ENCODE assay signal across 21 mouse cellular contexts in the genomic region with DNA sequence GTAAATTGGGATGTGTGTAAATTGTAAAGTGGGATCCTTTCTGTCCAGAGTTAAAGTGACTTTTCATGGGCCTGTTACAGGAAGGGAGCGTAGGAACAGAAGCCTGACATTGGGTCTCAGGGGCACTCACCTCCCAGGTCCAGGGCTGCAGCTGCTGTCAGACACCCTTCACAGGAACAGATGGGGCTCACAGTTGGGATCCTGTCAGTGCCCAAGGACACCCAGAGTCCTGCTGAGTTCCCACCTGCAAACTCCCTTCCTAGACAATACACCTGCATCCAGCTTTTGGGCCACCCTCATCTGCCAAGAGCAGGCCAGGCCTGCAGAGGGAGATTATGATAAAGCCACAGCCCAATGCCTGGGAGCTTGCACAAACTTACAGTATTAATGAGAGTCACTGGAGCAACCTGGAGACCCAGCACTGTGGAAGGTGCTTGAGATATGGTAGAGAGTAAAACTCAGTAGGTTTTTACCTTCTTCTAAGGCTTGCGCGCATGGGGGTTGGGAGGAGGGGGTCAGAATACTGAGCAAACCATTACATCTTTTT. TPM values are rescaled to one million over a fixed set of nuclear protein-coding genes. Genes with fewer than 3 reads are reported as not detected.
DNase-seq lines count a peak whose midpoint lies in the region; ATAC-seq and TF ChIP-seq lines count a peak whose summit lies in the region.
"Had no signal": no experiment of that assay in that cellular context is flagged by ENCODE, and none has a peak within 500 bp of the region (broad histone marks: within the 10 kb centered on the region; RNA-seq: fewer than 3 reads in every experiment).

Gene Rec114, minus strand, starts transcription at position 263 of the 547 bp plus-strand sequence.

- H3K79me2 ChIP-seq in MEL (ENCODE audit: control insufficient read depth, insufficient read depth, low read length, poor library complexity): peaks cover 20% of the 10 kb centered on the region

- H3K9ac ChIP-seq in MEL (ENCODE audit: control insufficient read depth, low read depth, low read length, poor library complexity, severe bottlenecking): no peak within 1 kb of the TSS
- H3K9ac ChIP-seq in liver, embryonic 12.5 days: no peak within 1 kb of the TSS
- H3K9ac ChIP-seq in forebrain, postnatal 0 days: no peak within 1 kb of the TSS
- H3K9ac ChIP-seq: hindbrain, embryonic 15.5 days; limb, embryonic 12.5 days had no signal

- WGBS in heart, embryonic 10.5 days: 85% methylated on average over 3 of the region's 3 CpGs
- 81% methylated on average over 3 of the region's 3 CpGs for WGBS in liver, embryonic 12.5 days (ENCODE audit: insufficient replicate concordance)
- WGBS in forebrain, postnatal 0 days: 94% methylated on average over 3 of the region's 3 CpGs

- DNase-seq in heart, embryonic 10.5 days (ENCODE audit: low spot score): no peak
- no peak for DNase-seq in heart, adult 9 months (ENCODE audit: low spot score in 2 of 2)
- no peak for DNase-seq in MEL (ENCODE audit: low read depth, low spot score)
- DNase-seq in forebrain, postnatal 0 days: no peak
- DNase-seq in kidney, adult 8-10 months: no peak
- DNase-seq: adrenal gland, postnatal 36 days; cerebellum, adult 11 months; cerebellum, adult 9-11 months; gastrocnemius, postnatal 36 days; heart, postnatal 4 days; kidney, postnatal 25 days; lung, adult 2 months; lung, postnatal 14 days; midbrain, embryonic 14.5 days; right cerebral cortex, postnatal 14 days had no signal

- no peaks in the 10 kb centered on the region for H3K27me3 ChIP-seq in heart, embryonic 10.5 days (ENCODE audit: insufficient read depth, poor library complexity, severe bottlenecking)
- H3K27me3 ChIP-seq in MEL (ENCODE audit: control insufficient read depth in 1 of 2, insufficient read depth in 2 of 2, low read length in 2 of 2): no peaks in the 10 kb centered on the region
- no peaks in the 10 kb centered on the region for H3K27me3 ChIP-seq in liver, embryonic 12.5 days (replicated peaks)
- no peaks in the 10 kb centered on the region for H3K27me3 ChIP-seq in forebrain, postnatal 0 days (ENCODE audit: insufficient read depth, low read length)
- H3K27me3 ChIP-seq: hindbrain, embryonic 15.5 days; limb, embryonic 12.5 days had no signal

- H3K36me3 ChIP-seq in heart, embryonic 10.5 days: no peaks in the 10 kb centered on the region
- peaks cover 0 to 24% of the 10 kb centered on the region in 2 experiments; a peak in 2 of 4 replicates for H3K36me3 ChIP-seq in MEL (ENCODE audit: control insufficient read depth in 1 of 2, insufficient read depth in 2 of 2, low read length in 2 of 2)
- no peaks in the 10 kb centered on the region for H3K36me3 ChIP-seq in liver, embryonic 12.5 days
- no peaks in the 10 kb centered on the region for H3K36me3 ChIP-seq in forebrain, postnatal 0 days (ENCODE audit: insufficient read depth)
- H3K36me3 ChIP-seq: embryonic facial prominence, embryonic 10.5 days; hindbrain, embryonic 15.5 days; limb, embryonic 12.5 days had no signal

- no peak for TF ChIP-seq CTCF in MEL (IDR thresholded peaks at IDR 0.05 in 2 of 3, conservative IDR thresholded peaks at IDR 0.05 in 1 of 3; ENCODE audit: control insufficient read depth in 1 of 3, insufficient read depth in 1 of 3, low read depth in 2 of 3, low read length in 3 of 3, poor library complexity in 1 of 3, severe bottlenecking in 1 of 3)
- no peak for TF ChIP-seq CTCF in forebrain, postnatal 0 days (IDR thresholded peaks at IDR 0.05; ENCODE audit: low read depth)

- H3K4me3 ChIP-seq in heart, embryonic 10.5 days: no peak within 1 kb of the TSS
- no peak within 1 kb of the TSS for H3K4me3 ChIP-seq in MEL (ENCODE audit: control insufficient read depth in 1 of 2, insufficient read depth in 1 of 2, low read depth in 2 of 2, low read length in 2 of 2)
- no peak within 1 kb of the TSS for H3K4me3 ChIP-seq in liver, embryonic 12.5 days
- H3K4me3 ChIP-seq in forebrain, postnatal 0 days (ENCODE audit: low read depth, low read length): no peak within 1 kb of the TSS
- H3K4me3 ChIP-seq: embryonic facial prominence, embryonic 10.5 days; hindbrain, embryonic 15.5 days; layer of hippocampus, adult 2 months; limb, embryonic 12.5 days had no signal

- TF ChIP-seq EP300 in MEL (IDR thresholded peaks at IDR 0.05; ENCODE audit: low read depth in 1 of 2, low read length in 2 of 2): no peak

- peak; percentile 86 for ATAC-seq in liver, embryonic 12.5 days
- ATAC-seq in megakaryocyte progenitor cell, adult 5-6 weeks (replicated peaks; ENCODE audit: poor library complexity): peak; percentile 52
- ATAC-seq in forebrain, postnatal 0 days: no peak

- no peak within 1 kb of the TSS for H3K27ac ChIP-seq in heart, embryonic 10.5 days
- no peak within 1 kb of the TSS for H3K27ac ChIP-seq in MEL (ENCODE audit: control insufficient read depth, low read depth, low read length)
- H3K27ac ChIP-seq in liver, embryonic 12.5 days: peak within 1 kb of the TSS; percentile 20; the same call in 1 of the 2 replicates
- H3K27ac ChIP-seq in forebrain, postnatal 0 days (ENCODE audit: low read depth, low read length): no peak within 1 kb of the TSS
- H3K27ac ChIP-seq: embryonic facial prominence, embryonic 10.5 days; hindbrain, embryonic 15.5 days; layer of hippocampus, adult 2 months; limb, embryonic 12.5 days had no signal

- no peak for TF ChIP-seq RAD21 in MEL (IDR thresholded peaks at IDR 0.05; ENCODE audit: low read depth, low read length)

- no peaks in the 10 kb centered on the region for H3K9me3 ChIP-seq in heart, embryonic 10.5 days
- H3K9me3 ChIP-seq in MEL (replicated peaks; ENCODE audit: insufficient read depth, low read length): no peaks in the 10 kb centered on the region
- H3K9me3 ChIP-seq in liver, embryonic 12.5 days (replicated peaks): no peaks in the 10 kb centered on the region
- H3K9me3 ChIP-seq in forebrain, postnatal 0 days (ENCODE audit: low read length): no peaks in the 10 kb centered on the region
- H3K9me3 ChIP-seq: embryonic facial prominence, embryonic 10.5 days; hindbrain, embryonic 15.5 days; limb, embryonic 12.5 days had no signal

- TF ChIP-seq POLR2A in MEL (IDR thresholded peaks at IDR 0.05; ENCODE audit: control insufficient read depth in 1 of 2, insufficient read depth in 1 of 2, low read depth in 1 of 2, low read length in 2 of 2, poor library complexity in 1 of 2): no peak

- no peak within 1 kb of the TSS for H3K4me2 ChIP-seq in liver, embryonic 12.5 days
- H3K4me2 ChIP-seq in forebrain, postnatal 0 days (ENCODE audit: low read depth): no peak within 1 kb of the TSS
- H3K4me2 ChIP-seq: hindbrain, embryonic 15.5 days; limb, embryonic 12.5 days had no signal

- peaks cover 16% of the 10 kb centered on the region for H3K4me1 ChIP-seq in heart, embryonic 10.5 days
- H3K4me1 ChIP-seq in MEL (ENCODE audit: control insufficient read depth in 1 of 2, insufficient read depth in 2 of 2, low read length in 2 of 2): peaks cover 10 to 23% of the 10 kb centered on the region in 2 experiments
- H3K4me1 ChIP-seq in liver, embryonic 12.5 days: peaks cover 26% of the 10 kb centered on the region
- H3K4me1 ChIP-seq in forebrain, postnatal 0 days (ENCODE audit: insufficient read depth): no peaks in the 10 kb centered on the region

TF ChIP-seq in MEL, 35 proteins besides CTCF, POLR2A, EP300 and RAD21:
- TF ChIP-seq ZC3H11A (IDR thresholded peaks at IDR 0.05; ENCODE audit: low read depth, low read length): no peak
- TF ChIP-seq E2F4 (IDR thresholded peaks at IDR 0.05; ENCODE audit: borderline replicate concordance, low read depth, low read length): no peak
- no peak for TF ChIP-seq KAT2A (conservative IDR thresholded peaks at IDR 0.05; ENCODE audit: low read depth, low read length)
- TF ChIP-seq ZMIZ1 (IDR thresholded peaks at IDR 0.05; ENCODE audit: low read depth, low read length): no peak
- TF ChIP-seq MAFK (IDR thresholded peaks at IDR 0.05; ENCODE audit: borderline replicate concordance, low read depth, low read length): no peak
- TF ChIP-seq UBTF (IDR thresholded peaks at IDR 0.05; ENCODE audit: borderline replicate concordance, insufficient read depth, low read depth, low read length): no peak
- TF ChIP-seq POLR2AphosphoS2 (IDR thresholded peaks at IDR 0.05; ENCODE audit: low read length): no peak
- no peak for TF ChIP-seq GABPA (IDR thresholded peaks at IDR 0.05; ENCODE audit: low read depth, low read length)
- TF ChIP-seq GATA1 (IDR thresholded peaks at IDR 0.05; ENCODE audit: low read depth, low read length): no peak
- no peak for TF ChIP-seq MAZ (IDR thresholded peaks at IDR 0.05; ENCODE audit: low read depth, low read length)
- TF ChIP-seq SMC3 (IDR thresholded peaks at IDR 0.05; ENCODE audit: low read depth, low read length): no peak
- TF ChIP-seq TCF12 (IDR thresholded peaks at IDR 0.05; ENCODE audit: low read depth, low read length): no peak
- no peak for TF ChIP-seq BHLHE40 (IDR thresholded peaks at IDR 0.05; ENCODE audit: borderline replicate concordance, low read depth, low read length)
- no peak for TF ChIP-seq CHD2 (IDR thresholded peaks at IDR 0.05; ENCODE audit: low read length)
- no peak for TF ChIP-seq CHD1 (IDR thresholded peaks at IDR 0.05; ENCODE audit: low read depth, low read length)

RNA-seq across cellular contexts. Expression of gene Rec114, which starts in this region (rescaled TPM):
- 11.6 and 16.5 TPM in 2 replicates for polyA plus RNA-seq in heart, embryonic 10.5 days (2016; fragmentation: Nextera tagmentation; extraction: Ambion mirVana)
- 112 and 135 TPM in 2 replicates for total RNA-seq in MEL (2012; rRNA removed)
- 100 to 1,000 TPM in 1 of 2 experiments, not detected in 1; 111 TPM for polyA plus RNA-seq in MEL (2012; ENCODE audit: insufficient read depth in 1 of 2, insufficient read length in 2 of 2, low read depth in 1 of 2, low replicate concordance in 2 of 2, missing spikeins in 1 of 2)
- 23.5 and 27.4 TPM in 2 replicates for polyA plus RNA-seq in liver, embryonic 12.5 days (2016; fragmentation: Nextera tagmentation; extraction: Ambion mirVana)
- 1.3 and 4.4 TPM in 2 replicates for total RNA-seq in megakaryocyte progenitor cell, adult 5-6 weeks (2015)
- total RNA-seq in megakaryocyte progenitor cell, adult 5-6 weeks (2017): 1.1 and 2.3 TPM in 2 replicates
- 0.29 and 0.38 TPM in 2 replicates for total RNA-seq in forebrain, postnatal 0 days (2014; rRNA removed)
- 0.94 and 1.5 TPM in 2 replicates for polyA plus RNA-seq in forebrain, postnatal 0 days (2015; fragmentation: Nextera tagmentation; extraction: Ambion mirVana)
- total RNA-seq: gastrocnemius, postnatal 36 days had no signal

Comparison
In these comparisons a context has a peak if more than half of its experiments do, and no peak if none do; other contexts are left out.
1. RNA of gene Rec114 (total RNA-seq): 112 to 135 TPM in MEL; 1.1 to 4.4 TPM in megakaryocyte progenitor cell, adult 5-6 weeks and 0.29 to 0.38 TPM in forebrain, postnatal 0 days; every median in the first group is over 10 times any median in the second.